Comparison of ENCODE assay signal across 18 mouse cellular contexts in genomic region chr14:26593281-26593895, GRCm38 (mm10). TPM values are rescaled to one million over a fixed set of nuclear protein-coding genes. Genes with fewer than 3 reads are reported as not detected.
DNase-seq lines count a peak whose midpoint lies in the region; ATAC-seq and TF ChIP-seq lines count a peak whose summit lies in the region.
"Had no signal": no experiment of that assay in that cellular context is flagged by ENCODE, and none has a peak within 500 bp of the region (broad histone marks: within the 10 kb centered on the region; RNA-seq: fewer than 3 reads in every experiment).

No protein-coding gene starts in this region.

- H3K79me2 ChIP-seq in MEL (ENCODE audit: control insufficient read depth, insufficient read depth, low read length, poor library complexity): peaks cover 3% of the 10 kb centered on the region; the same call in 1 of the 2 replicates

- H3K4me1 ChIP-seq in MEL (ENCODE audit: control insufficient read depth in 1 of 2, insufficient read depth in 2 of 2, low read length in 2 of 2): peaks cover 21 to 22% of the 10 kb centered on the region in 2 experiments
- H3K4me1 ChIP-seq in liver, embryonic 11.5 days (replicated peaks; ENCODE audit: control insufficient read depth, insufficient read depth, low read length): peaks cover 16% of the 10 kb centered on the region
- peaks cover 52% of the 10 kb centered on the region for H3K4me1 ChIP-seq in liver, embryonic 15.5 days (replicated peaks)
- H3K4me1 ChIP-seq: embryonic facial prominence, embryonic 12.5 days; forebrain, embryonic 15.5 days; heart, embryonic 12.5 days; hindbrain, embryonic 12.5 days had no signal

- H3K36me3 ChIP-seq in MEL (ENCODE audit: control insufficient read depth in 1 of 2, insufficient read depth in 2 of 2, low read length in 2 of 2): peaks cover 0 to 47% of the 10 kb centered on the region in 2 experiments; a peak in 3 of 4 replicates
- no peaks in the 10 kb centered on the region for H3K36me3 ChIP-seq in liver, embryonic 11.5 days (ENCODE audit: control insufficient read depth, insufficient read depth, low read length)
- H3K36me3 ChIP-seq in liver, embryonic 15.5 days (replicated peaks): peaks cover 18% of the 10 kb centered on the region; the same call in 1 of the 2 replicates

- no peaks in the 10 kb centered on the region for H3K27me3 ChIP-seq in MEL (ENCODE audit: control insufficient read depth in 1 of 2, insufficient read depth in 2 of 2, low read length in 2 of 2)
- no peaks in the 10 kb centered on the region for H3K27me3 ChIP-seq in liver, embryonic 11.5 days (replicated peaks; ENCODE audit: control insufficient read depth, insufficient read depth, low read length)
- H3K27me3 ChIP-seq in liver, embryonic 15.5 days: no peaks in the 10 kb centered on the region
- H3K27me3 ChIP-seq: embryonic facial prominence, embryonic 12.5 days; forebrain, embryonic 15.5 days; heart, embryonic 12.5 days; hindbrain, embryonic 12.5 days had no signal

- peak overlapping the region in 1 of 2 experiments; percentile 23; a peak in 2 of 4 replicates for H3K4me3 ChIP-seq in MEL (ENCODE audit: control insufficient read depth in 1 of 2, insufficient read depth in 1 of 2, low read depth in 2 of 2, low read length in 2 of 2)
- no peak overlapping the region for H3K4me3 ChIP-seq in liver, embryonic 11.5 days (ENCODE audit: low read depth, low read length)
- no peak overlapping the region for H3K4me3 ChIP-seq in liver, embryonic 15.5 days (replicated peaks)
- H3K4me3 ChIP-seq: embryonic facial prominence, embryonic 12.5 days; forebrain, embryonic 15.5 days; heart, adult 2 months; heart, embryonic 12.5 days; hindbrain, embryonic 12.5 days had no signal

- TF ChIP-seq EP300 in MEL (IDR thresholded peaks at IDR 0.05; ENCODE audit: low read depth in 1 of 2, low read length in 2 of 2): peak; percentile 38 to 58; a peak in 3 of 4 replicates

- peak; percentile 57 for DNase-seq in MEL (ENCODE audit: low read depth, low spot score)
- DNase-seq in liver, embryonic 11.5 days (ENCODE audit: low spot score): no peak
- DNase-seq in kidney, postnatal 14 days: no peak
- no peak for DNase-seq in left cerebral cortex, adult 18-20 months (ENCODE audit: low spot score in 2 of 2)
- no peak for DNase-seq in testis, postnatal 14 days (ENCODE audit: low spot score)
- DNase-seq: adrenal gland, postnatal 10 days; cerebellum, adult 11 months; cerebellum, adult 8-10 months; cerebellum, postnatal 14 days; gastrocnemius, postnatal 14 days; heart, adult 2 months had no signal

- H3K27ac ChIP-seq in MEL (ENCODE audit: control insufficient read depth, low read depth, low read length): peak overlapping the region; percentile 49
- H3K27ac ChIP-seq in liver, embryonic 11.5 days (ENCODE audit: low read depth, low read length): peak overlapping the region; percentile 82
- H3K27ac ChIP-seq in liver, embryonic 15.5 days (replicated peaks): peak overlapping the region; percentile 82
- H3K27ac ChIP-seq: embryonic facial prominence, embryonic 12.5 days; forebrain, embryonic 15.5 days; heart, adult 2 months; hindbrain, embryonic 12.5 days had no signal

- no peak for TF ChIP-seq POLR2A in MEL (IDR thresholded peaks at IDR 0.05; ENCODE audit: control insufficient read depth in 1 of 2, insufficient read depth in 1 of 2, low read depth in 1 of 2, low read length in 2 of 2, poor library complexity in 1 of 2)

- no peak for TF ChIP-seq CTCF in MEL (IDR thresholded peaks at IDR 0.05 in 2 of 3, conservative IDR thresholded peaks at IDR 0.05 in 1 of 3; ENCODE audit: control insufficient read depth in 1 of 3, insufficient read depth in 1 of 3, low read depth in 2 of 3, low read length in 3 of 3, poor library complexity in 1 of 3, severe bottlenecking in 1 of 3)

- WGBS in liver, embryonic 11.5 days: 46% methylated on average over 2 of the region's 2 CpGs
- WGBS in liver, embryonic 15.5 days (ENCODE audit: insufficient replicate concordance): 11% methylated on average over 2 of the region's 2 CpGs

- no peak for TF ChIP-seq RAD21 in MEL (IDR thresholded peaks at IDR 0.05; ENCODE audit: low read depth, low read length)

- peak overlapping the region; percentile 40 for H3K9ac ChIP-seq in MEL (ENCODE audit: control insufficient read depth, low read depth, low read length, poor library complexity, severe bottlenecking)
- H3K9ac ChIP-seq in liver, embryonic 11.5 days (ENCODE audit: low read depth, low read length): no peak overlapping the region
- no peak overlapping the region for H3K9ac ChIP-seq in liver, embryonic 15.5 days
- H3K9ac ChIP-seq: embryonic facial prominence, embryonic 12.5 days; forebrain, embryonic 15.5 days; heart, embryonic 12.5 days; hindbrain, embryonic 12.5 days had no signal

- H3K9me3 ChIP-seq in MEL (replicated peaks; ENCODE audit: insufficient read depth, low read length): no peaks in the 10 kb centered on the region
- H3K9me3 ChIP-seq in liver, embryonic 11.5 days (ENCODE audit: control insufficient read depth, low read length): no peaks in the 10 kb centered on the region
- no peaks in the 10 kb centered on the region for H3K9me3 ChIP-seq in liver, embryonic 15.5 days (replicated peaks)
- H3K9me3 ChIP-seq: embryonic facial prominence, embryonic 12.5 days; forebrain, embryonic 15.5 days; hindbrain, embryonic 12.5 days had no signal

- H3K4me2 ChIP-seq in liver, embryonic 11.5 days: peak overlapping the region; percentile 31; the same call in 1 of the 2 replicates
- no peak overlapping the region for H3K4me2 ChIP-seq in liver, embryonic 15.5 days
- H3K4me2 ChIP-seq: embryonic facial prominence, embryonic 12.5 days; forebrain, embryonic 15.5 days; heart, embryonic 12.5 days; hindbrain, embryonic 12.5 days had no signal

- peak; percentile 65 for ATAC-seq in liver, embryonic 11.5 days (replicated peaks; ENCODE audit: low FRiP score)
- peak; percentile 30; the same call in 1 of the 2 replicates for ATAC-seq in liver, embryonic 15.5 days (ENCODE audit: insufficient read depth)
- ATAC-seq in megakaryocyte-erythroid progenitor cell, adult 5-6 weeks (replicated peaks; ENCODE audit: low FRiP score, low TSS enrichment, poor library complexity, severe bottlenecking): peak; percentile 38; the same call in 1 of the 2 replicates
- ATAC-seq: forebrain, embryonic 15.5 days; hindbrain, embryonic 16.5 days had no signal

TF ChIP-seq in MEL, 35 proteins besides CTCF, POLR2A, EP300 and RAD21:
- no peak for TF ChIP-seq NRF1 (IDR thresholded peaks at IDR 0.05; ENCODE audit: insufficient read depth, low read depth, low read length, poor library complexity, severe bottlenecking)
- TF ChIP-seq GATA1 (IDR thresholded peaks at IDR 0.05; ENCODE audit: low read depth, low read length): peak; percentile 74
- TF ChIP-seq MYC (IDR thresholded peaks at IDR 0.05; ENCODE audit: low read depth, low read length): peak; percentile 64; the same call in 1 of the 2 replicates
- peak; percentile 61; the same call in 1 of the 2 replicates for TF ChIP-seq MXI1 (IDR thresholded peaks at IDR 0.05; ENCODE audit: low read depth, low read length)
- TF ChIP-seq JUND (IDR thresholded peaks at IDR 0.05; ENCODE audit: low read depth, low read length): no peak

RNA-seq across cellular contexts. Expression of gene Dennd6a, which starts 19.7 kb away (rescaled TPM):
- total RNA-seq in MEL (2012; rRNA removed): 13.1 and 14.6 TPM in 2 replicates
- 10 to 100 TPM; 13.6 to 40.0 TPM for polyA plus RNA-seq in MEL (2012; ENCODE audit: insufficient read depth in 1 of 2, insufficient read length in 2 of 2, low read depth in 1 of 2, low replicate concordance in 2 of 2, missing spikeins in 1 of 2)
- polyA plus RNA-seq in liver, embryonic 11.5 days (2014; fragmentation: Nextera tagmentation; extraction: Ambion mirVana): 24.8 and 27.8 TPM in 2 replicates
- polyA plus RNA-seq in liver, embryonic 15.5 days (2015; fragmentation: Nextera tagmentation; extraction: Ambion mirVana): 10.2 and 10.8 TPM in 2 replicates
- total RNA-seq in megakaryocyte-erythroid progenitor cell, adult 5-6 weeks (2014; fragmentation: Nextera tagmentation): 33.8 and 34.2 TPM in 2 replicates
- 34.6 and 45.4 TPM in 2 replicates for total RNA-seq in megakaryocyte-erythroid progenitor cell, adult 5-6 weeks (2017)
- 10 to 100 TPM; 25.1 to 28.4 TPM for total RNA-seq in left cerebral cortex, adult 18-20 months (2021)

RNA-seq across cellular contexts. Expression of gene Arf4, which starts 44.5 kb away (rescaled TPM):
- total RNA-seq in MEL (2012; rRNA removed): 50.9 and 51.5 TPM in 2 replicates
- polyA plus RNA-seq in MEL (2012; ENCODE audit: insufficient read depth in 1 of 2, insufficient read length in 2 of 2, low read depth in 1 of 2, low replicate concordance in 2 of 2, missing spikeins in 1 of 2): 10 to 100 TPM in 1 of 2 experiments, not detected in 1; 87.6 TPM
- polyA plus RNA-seq in liver, embryonic 11.5 days (2014; fragmentation: Nextera tagmentation; extraction: Ambion mirVana): 347 and 363 TPM in 2 replicates
- polyA plus RNA-seq in liver, embryonic 15.5 days (2015; fragmentation: Nextera tagmentation; extraction: Ambion mirVana): 154 and 158 TPM in 2 replicates
- 122 TPM in 2 replicates for total RNA-seq in megakaryocyte-erythroid progenitor cell, adult 5-6 weeks (2014; fragmentation: Nextera tagmentation)
- total RNA-seq in megakaryocyte-erythroid progenitor cell, adult 5-6 weeks (2017): 69.3 and 73.4 TPM in 2 replicates
- 100 to 1,000 TPM; 105 to 110 TPM for total RNA-seq in left cerebral cortex, adult 18-20 months (2021)

RNA-seq across cellular contexts. Expression of gene Slmap, which starts 58.7 kb away (rescaled TPM):
- total RNA-seq in MEL (2012; rRNA removed): 21.4 and 23.7 TPM in 2 replicates
- 10 to 100 TPM in 1 of 2 experiments, not detected in 1; 41.9 TPM for polyA plus RNA-seq in MEL (2012; ENCODE audit: insufficient read depth in 1 of 2, insufficient read length in 2 of 2, low read depth in 1 of 2, low replicate concordance in 2 of 2, missing spikeins in 1 of 2)
- polyA plus RNA-seq in liver, embryonic 11.5 days (2014; fragmentation: Nextera tagmentation; extraction: Ambion mirVana): 27.5 and 28.4 TPM in 2 replicates
- polyA plus RNA-seq in liver, embryonic 15.5 days (2015; fragmentation: Nextera tagmentation; extraction: Ambion mirVana): 8.6 and 9.1 TPM in 2 replicates
- total RNA-seq in megakaryocyte-erythroid progenitor cell, adult 5-6 weeks (2014; fragmentation: Nextera tagmentation): 62.0 and 81.1 TPM in 2 replicates
- total RNA-seq in megakaryocyte-erythroid progenitor cell, adult 5-6 weeks (2017): 86.4 and 97.3 TPM in 2 replicates
- 100 to 1,000 TPM; 114 to 116 TPM for total RNA-seq in left cerebral cortex, adult 18-20 months (2021)
